Mouse (Mus musculus) left cerebral cortex, postnatal 14 days (tissue): ENCODE data around the gene Rab6b. TPM values are rescaled to one million over a fixed set of nuclear protein-coding genes. Genes with fewer than 3 reads are reported as not detected.
"Not testable (repeated sequence)": the region's sequence is repeated elsewhere in the genome, so short reads cannot be mapped to it uniquely, and the experiment has no call there.

Experiments
- DNase-seq, 2 experiments: peaks; one replicate each; pipeline ENCODE4 v3.0.0; 2021 to 2022; ENCODE audit warnings: low spot score in 2 of 2, mixed read lengths in 1 of 2
- intact Hi-C: fragments of 180-260 bp; cut with DNase I; formaldehyde crosslinking; loops from one replicate; pipeline ENCODE4 v1.15.1; 2025
- total RNA-seq, 2 experiments: library from RNA; stranded (reverse); gene quantifications; 2 replicates each; pipeline ENCODE4 v1.2.3; 2021

Gene Rab6b
- total RNA-seq, 2 experiments from 2014 or later: 657 to 676 TPM

GRCm38 (mm10) chr9:103091039-103091883 is 20.3 kb upstream of the Rab6b start:
- DNase-seq: no peak
- intact Hi-C loops: loop anchor here (5.0 kb wide), 2 partner anchors 81 to 211 kb away; no protein-coding TSS in a partner anchor

GRCm38 (mm10) chr9:103092248-103092647 is 19.3 kb upstream of the Rab6b start:
- intact Hi-C loops: loop anchor here (5.0 kb wide), 2 partner anchors 80 to 210 kb away; no protein-coding TSS in a partner anchor
- DNase-seq: peak; percentile 67 to 81

GRCm38 (mm10) chr9:103093681-103094080 is 17.9 kb upstream of the Rab6b start:
- DNase-seq: no peak
- intact Hi-C loops: loop anchor here (5.0 kb wide), 2 partner anchors 79 to 209 kb away; no protein-coding TSS in a partner anchor

GRCm38 (mm10) chr9:103108341-103108798 is 3.2 kb upstream of the Rab6b start:
- DNase-seq, intact Hi-C loops: not testable (repeated sequence)

GRCm38 (mm10) chr9:103108943-103109670 is 2.5 kb upstream of the Rab6b start:
- DNase-seq: peak; percentile 45 to 60
- intact Hi-C loops: no loop called here

GRCm38 (mm10) chr9:103109911-103110310 is 1.7 kb upstream of the Rab6b start:
- intact Hi-C loops: no loop called here

GRCm38 (mm10) chr9:103110727-103111501 is 673 bp upstream of the Rab6b start:
- DNase-seq: no peak
- intact Hi-C loops: no loop called here

More at GRCm38 (mm10) chr9:103109911-103110310, 1.7 kb upstream of the Rab6b start:
- DNase-seq: no peak

GRCm38 (mm10) chr9:103112471-103113271 is 1.1 kb downstream of the Rab6b start:
- peak; percentile 47 to 57 for DNase-seq
- intact Hi-C loops: no loop called here

GRCm38 (mm10) chr9:103113351-103113750 is 1.8 kb downstream of the Rab6b start:
- peak; percentile 59 to 60 for DNase-seq
- intact Hi-C loops: no loop called here

GRCm38 (mm10) chr9:103114326-103114725 is 2.7 kb downstream of the Rab6b start:
- DNase-seq: no peak

GRCm38 (mm10) chr9:103114901-103115300 is 3.3 kb downstream of the Rab6b start:
- intact Hi-C loops: no loop called here
- no peak for DNase-seq

More at GRCm38 (mm10) chr9:103114326-103114725, 2.7 kb downstream of the Rab6b start:
- intact Hi-C loops: no loop called here

- DNase-seq: no peak
Observed at GRCm38 (mm10) chr9:103116941-103117340, 5.4 kb downstream of the Rab6b start.

GRCm38 (mm10) chr9:103117495-103117894 is 5.9 kb downstream of the Rab6b start:
- DNase-seq: no peak
- intact Hi-C loops: no loop called here

More at GRCm38 (mm10) chr9:103116941-103117340, 5.4 kb downstream of the Rab6b start:
- intact Hi-C loops: no loop called here

- intact Hi-C loops: no loop called here
- DNase-seq: no peak
Observed at GRCm38 (mm10) chr9:103117951-103118350, 6.4 kb downstream of the Rab6b start.

- DNase-seq: no peak
- intact Hi-C loops: no loop called here
Observed at GRCm38 (mm10) chr9:103118651-103119275, 7.2 kb downstream of the Rab6b start.

- intact Hi-C loops: no loop called here
- no peak for DNase-seq
Observed at GRCm38 (mm10) chr9:103119781-103120180, 8.2 kb downstream of the Rab6b start.

GRCm38 (mm10) chr9:103120231-103120630 is 8.6 kb downstream of the Rab6b start:
- intact Hi-C loops: no loop called here

GRCm38 (mm10) chr9:103121546-103121945 is 10.0 kb downstream of the Rab6b start:
- DNase-seq: no peak
- intact Hi-C loops: no loop called here

More at GRCm38 (mm10) chr9:103120231-103120630, 8.6 kb downstream of the Rab6b start:
- no peak for DNase-seq
